Mouse (Mus musculus): ENCODE results near the gene Gm21244.
"Not testable (repeated sequence)": the region's sequence is repeated elsewhere in the genome, so short reads cannot be mapped to it uniquely, and the experiment has no call there.

The Gm21244 gene

DNA sequence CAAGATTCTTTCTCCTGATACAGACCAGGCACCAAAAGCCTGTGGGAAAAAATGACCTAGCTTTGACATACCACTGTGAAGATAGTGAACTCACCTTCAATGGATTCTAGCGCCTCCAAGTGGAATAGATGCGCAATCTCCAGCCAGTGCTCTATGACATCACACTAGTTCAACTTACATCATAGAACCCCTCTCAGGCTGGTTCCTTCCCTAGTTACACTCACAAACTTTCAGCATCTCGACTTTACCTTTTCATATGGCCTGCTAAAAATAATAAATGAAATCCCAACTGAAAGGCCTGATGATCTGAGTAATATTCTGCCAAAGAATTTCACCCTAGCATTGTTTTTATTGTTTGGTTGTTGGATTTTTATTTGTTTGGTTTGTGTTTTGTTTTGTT, at the start of gene Gm21244:
TSS of gene Gm21244 (minus strand) at position 101 of the 400 bp plus-strand sequence.
- DNase-seq = not testable (repeated sequence)

Measured in kidney, adult 9 months (tissue).